Mouse (Mus musculus) cerebellum, adult 2 months (tissue): ENCODE results near the gene Kansl1.
"Not testable (repeated sequence)": the region's sequence is repeated elsewhere in the genome, so short reads cannot be mapped to it uniquely, and the experiment has no call there.

Source experiments
- CTCF ChIP-seq: fragments of 200-500 bp; IDR thresholded peaks from 2 replicates; pipeline ENCODE4 v1.5.1; 2011; ENCODE audit warnings: low read depth, mild to moderate bottlenecking, control low read depth, low read length, moderate library complexity, borderline replicate concordance; ENCODE audit not compliant: insufficient read depth
- POLR2A ChIP-seq: fragments of 200-500 bp; IDR thresholded peaks from 2 replicates; pipeline ENCODE4 v1.6.1; 2011; ENCODE audit warnings: low read length, control low read depth, borderline replicate concordance; ENCODE audit not compliant: insufficient read depth

DNA sequence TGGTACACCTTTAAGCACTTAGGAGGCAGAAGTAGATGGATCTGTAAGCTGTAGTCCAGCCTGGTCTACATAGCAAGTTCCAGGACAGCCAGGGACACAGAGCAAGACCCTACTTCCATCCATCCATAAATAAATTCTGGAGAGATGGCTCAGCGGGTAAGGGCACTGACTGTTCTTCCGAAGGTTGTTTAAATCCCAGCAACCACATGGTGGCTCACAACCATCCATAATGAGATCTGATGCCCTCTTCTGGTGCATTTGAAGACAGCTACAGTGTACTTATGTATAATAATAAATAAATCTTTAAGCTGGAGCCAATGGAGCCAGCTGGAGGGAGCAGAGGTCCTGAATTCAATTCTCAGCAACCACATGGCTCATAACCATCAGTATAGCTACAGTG lies 20.2 kb downstream of the Kansl1 start:
- not testable (repeated sequence) for TF ChIP-seq POLR2A, CTCF
